Mouse (Mus musculus): ENCODE data around the gene Hbb-bh1. TPM values are rescaled to one million over a fixed set of nuclear protein-coding genes. Genes with fewer than 3 reads are reported as not detected.

The Hbb-bh1 gene
- total RNA-seq (2023; ENCODE audit: inconsistent age) = 0.94 TPM in 1 of 4 replicates, not detected in the others

DNA sequence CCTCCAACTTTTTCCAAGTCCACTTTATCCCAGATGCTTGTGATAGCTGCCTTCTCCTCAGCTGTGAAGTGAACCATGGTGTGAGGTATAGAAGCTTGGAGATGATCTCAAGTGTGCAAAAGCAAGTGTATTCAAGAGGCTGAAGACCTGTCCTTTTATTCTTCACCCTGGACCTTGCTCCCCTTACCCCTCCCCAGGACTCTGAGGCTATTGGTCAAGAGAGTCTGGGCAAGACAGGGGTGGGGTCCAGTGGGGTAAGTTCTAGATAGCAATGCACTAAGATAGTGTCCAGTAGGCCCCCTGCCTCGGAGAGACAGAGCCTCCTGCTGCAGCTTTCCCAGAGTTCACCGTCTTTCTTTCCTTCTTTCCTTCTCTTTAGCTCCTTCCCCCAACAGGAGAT is at the start of gene Hbb-bh1:
Gene Hbb-bh1, minus strand, starts transcription at position 131 of the 400 bp plus-strand sequence.

GRCm38 (mm10) chr7:103886152-103886551 is 43.2 kb upstream of the Hbb-bh1 start, which contains the start of gene Olfr66:
TSS of gene Olfr66 (minus strand) at chr7:103886252.

GRCm38 (mm10) chr7:103853090-103853489 is 10.1 kb upstream of the Hbb-bh1 start, which contains the start of gene Hbb-y:
TSS of gene Hbb-y (minus strand) at chr7:103853216.

DNA sequence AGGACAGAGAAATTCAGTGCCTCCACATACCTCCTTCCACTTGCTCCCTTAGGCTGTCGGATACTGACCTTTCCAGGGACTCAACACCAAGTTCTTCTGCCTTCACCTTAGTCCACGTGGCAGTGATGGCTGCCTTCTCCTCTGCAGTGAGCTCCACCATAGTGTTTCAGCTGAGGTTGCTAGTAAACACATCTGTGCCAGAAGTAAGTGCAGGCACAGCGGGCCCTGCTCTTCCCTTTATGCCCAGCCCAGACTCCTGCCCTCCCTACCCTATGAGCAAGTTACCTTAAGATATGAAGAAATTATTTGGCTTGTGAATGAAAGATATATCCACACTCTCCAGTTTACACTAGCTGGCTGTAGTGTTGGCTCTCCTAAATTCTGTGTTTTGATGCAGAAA is 2.7 kb downstream of the Hbb-bh1 start, which contains the start of gene Hbb-bh2:
Gene Hbb-bh2, minus strand, starts transcription at position 253 of the 400 bp plus-strand sequence.

DNA sequence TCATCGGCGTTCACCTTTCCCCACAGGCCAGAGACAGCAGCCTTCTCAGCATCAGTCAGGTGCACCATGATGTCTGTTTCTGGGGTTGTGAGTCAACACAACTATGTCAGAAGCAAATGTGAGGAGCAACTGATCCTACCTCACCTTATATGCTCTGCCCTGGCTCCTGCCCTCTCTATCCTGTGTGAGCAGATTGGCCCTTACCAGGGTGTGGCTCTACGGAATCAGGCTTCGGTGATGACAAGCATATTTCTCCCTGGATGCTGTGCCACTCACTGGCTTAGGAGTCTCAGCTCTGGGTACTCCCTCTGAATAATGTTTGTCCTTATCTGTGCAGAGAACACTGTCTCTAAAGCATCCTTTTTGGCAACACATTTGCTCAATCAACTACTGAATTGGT is 15.2 kb downstream of the Hbb-bh1 start, which contains the start of gene Hbb-bs:
Gene Hbb-bs, minus strand, starts transcription at position 289 of the 400 bp plus-strand sequence.

DNA sequence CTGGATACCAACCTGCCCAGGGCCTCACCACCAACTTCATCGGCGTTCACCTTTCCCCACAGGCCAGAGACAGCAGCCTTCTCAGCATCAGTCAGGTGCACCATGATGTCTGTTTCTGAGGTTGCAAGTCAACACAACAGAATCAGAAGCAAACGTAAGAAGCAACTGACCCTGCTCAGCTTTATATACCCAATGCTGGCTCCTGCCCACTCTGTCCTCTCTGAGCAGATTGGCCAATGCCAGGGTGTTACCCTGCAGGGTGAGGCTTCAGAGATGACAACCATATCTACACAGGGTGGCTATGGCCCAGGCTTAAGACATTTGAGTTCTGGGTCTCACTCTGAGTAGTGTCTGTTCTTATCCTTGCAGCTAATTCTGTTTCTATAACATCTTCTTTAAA is 29.2 kb downstream of the Hbb-bh1 start, which contains the start of gene Hbb-bt:
Gene Hbb-bt, minus strand, starts transcription at position 231 of the 400 bp plus-strand sequence.

GRCm38 (mm10) chr7:103791721-103792120 is 51.2 kb downstream of the Hbb-bh1 start, which contains the start of gene Olfr67:
TSS of gene Olfr67 (minus strand) at chr7:103791821.

Other genes with a start within 250 kb of the Hbb-bh1 start
- not detected in 4 replicates for gene Olfr619, start 242.6 kb downstream of the Hbb-bh1 start, total RNA-seq (2023; ENCODE audit: inconsistent age)
- gene Olfr620, start 230.6 kb downstream of the Hbb-bh1 start, total RNA-seq (2023; ENCODE audit: inconsistent age) = not detected in 4 replicates
- not detected in 4 replicates for gene Olfr622, start 200.5 kb downstream of the Hbb-bh1 start, total RNA-seq (2023; ENCODE audit: inconsistent age)
- not detected in 4 replicates for gene Olfr623, start 179.5 kb downstream of the Hbb-bh1 start, total RNA-seq (2023; ENCODE audit: inconsistent age)
- not detected in 4 replicates for gene Olfr624, start 172.0 kb downstream of the Hbb-bh1 start, total RNA-seq (2023; ENCODE audit: inconsistent age)
- gene Olfr625-ps1, start 160.4 kb downstream of the Hbb-bh1 start, total RNA-seq (2023; ENCODE audit: inconsistent age) = not detected in 4 replicates
- not detected in 4 replicates for gene Olfr243, start 128.5 kb downstream of the Hbb-bh1 start, total RNA-seq (2023; ENCODE audit: inconsistent age)
- not detected in 4 replicates for gene Olfr628, start 112.8 kb downstream of the Hbb-bh1 start, total RNA-seq (2023; ENCODE audit: inconsistent age)
- gene Olfr629, start 98.2 kb downstream of the Hbb-bh1 start, total RNA-seq (2023; ENCODE audit: inconsistent age) = not detected in 4 replicates
- not detected in 4 replicates for gene Olfr630, start 85.8 kb downstream of the Hbb-bh1 start, total RNA-seq (2023; ENCODE audit: inconsistent age)
- gene Olfr69, start 71.6 kb downstream of the Hbb-bh1 start, total RNA-seq (2023; ENCODE audit: inconsistent age) = not detected in 4 replicates
- not detected in 4 replicates for gene Olfr68, start 63.5 kb downstream of the Hbb-bh1 start, total RNA-seq (2023; ENCODE audit: inconsistent age)
- not detected in 4 replicates for gene Olfr67, start 51.3 kb downstream of the Hbb-bh1 start, total RNA-seq (2023; ENCODE audit: inconsistent age)
- 3.1 to 9.5 TPM (median 3.9 TPM) in 4 replicates for gene Hbb-bt, start 29.2 kb downstream of the Hbb-bh1 start, total RNA-seq (2023; ENCODE audit: inconsistent age)
- 5.7 to 29.6 TPM (median 17.0 TPM) in 4 replicates for gene Hbb-bs, start 15.1 kb downstream of the Hbb-bh1 start, total RNA-seq (2023; ENCODE audit: inconsistent age)
- not detected in 4 replicates for gene Hbb-bh2, start 2.6 kb downstream of the Hbb-bh1 start, total RNA-seq (2023; ENCODE audit: inconsistent age)
- gene Hbb-y, start 10.1 kb upstream of the Hbb-bh1 start, total RNA-seq (2023; ENCODE audit: inconsistent age) = not detected in 4 replicates
- gene Olfr66, start 43.1 kb upstream of the Hbb-bh1 start, total RNA-seq (2023; ENCODE audit: inconsistent age) = not detected in 4 replicates
- not detected in 4 replicates for gene Olfr64, start 51.3 kb upstream of the Hbb-bh1 start, total RNA-seq (2023; ENCODE audit: inconsistent age)
- not detected in 4 replicates for gene Olfr65, start 60.3 kb upstream of the Hbb-bh1 start, total RNA-seq (2023; ENCODE audit: inconsistent age)
- not detected in 4 replicates for gene Olfr631, start 85.7 kb upstream of the Hbb-bh1 start, total RNA-seq (2023; ENCODE audit: inconsistent age)
- gene Olfr632, start 91.2 kb upstream of the Hbb-bh1 start, total RNA-seq (2023; ENCODE audit: inconsistent age) = not detected in 4 replicates
- not detected in 4 replicates for gene Olfr633, start 101.3 kb upstream of the Hbb-bh1 start, total RNA-seq (2023; ENCODE audit: inconsistent age)
- not detected in 4 replicates for gene Olfr635, start 128.0 kb upstream of the Hbb-bh1 start, total RNA-seq (2023; ENCODE audit: inconsistent age)
- not detected in 4 replicates for gene Olfr638, start 155.6 kb upstream of the Hbb-bh1 start, total RNA-seq (2023; ENCODE audit: inconsistent age)
- 0.16 TPM in 1 of 4 replicates, not detected in the others for gene Olfr639, start 174.1 kb upstream of the Hbb-bh1 start, total RNA-seq (2023; ENCODE audit: inconsistent age)
- gene Olfr640, start 182.4 kb upstream of the Hbb-bh1 start, total RNA-seq (2023; ENCODE audit: inconsistent age) = not detected in 4 replicates
- gene Olfr641, start 192.3 kb upstream of the Hbb-bh1 start, total RNA-seq (2023; ENCODE audit: inconsistent age) = not detected in 4 replicates
- gene Olfr642, start 209.5 kb upstream of the Hbb-bh1 start, total RNA-seq (2023; ENCODE audit: inconsistent age) = not detected in 4 replicates
- not detected in 4 replicates for gene 4930516K23Rik, start 218.3 kb upstream of the Hbb-bh1 start, total RNA-seq (2023; ENCODE audit: inconsistent age)
- not detected in 4 replicates for gene Olfr644, start 228.7 kb upstream of the Hbb-bh1 start, total RNA-seq (2023; ENCODE audit: inconsistent age)
- not detected in 4 replicates for gene Olfr645, start 242.3 kb upstream of the Hbb-bh1 start, total RNA-seq (2023; ENCODE audit: inconsistent age)